Mouse (Mus musculus): ENCODE measurements around the gene Dnajc1.

DNA sequence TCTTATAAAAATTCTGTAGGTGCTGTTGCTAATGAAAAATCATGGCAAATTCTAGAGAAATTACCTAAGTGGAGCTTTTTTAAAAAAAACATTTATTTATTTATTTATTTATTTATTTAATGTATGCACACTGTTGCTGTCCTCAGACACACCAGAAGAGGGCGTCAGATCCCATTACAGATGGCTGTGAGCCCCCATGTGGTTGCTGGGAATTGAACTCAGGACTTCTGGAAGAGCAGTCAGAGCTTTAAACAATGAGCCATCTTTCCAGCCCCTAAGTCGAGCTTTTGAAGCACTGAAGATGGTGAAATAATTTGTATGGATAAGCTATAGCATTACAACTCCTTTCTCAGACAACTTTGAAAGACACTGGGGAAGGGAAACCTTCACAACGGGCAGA lies 128.1 kb downstream of the Dnajc1 start:
- no peak for TF ChIP-seq CTCF (IDR thresholded peaks at IDR 0.05; ENCODE audit: low read depth)
- no peak for TF ChIP-seq EP300 (optimal IDR thresholded peaks at IDR 0.05)

Data from stomach, postnatal 0 days (tissue).